Mouse (Mus musculus): ENCODE results near the gene Slc25a11.

The Slc25a11 gene

DNA sequence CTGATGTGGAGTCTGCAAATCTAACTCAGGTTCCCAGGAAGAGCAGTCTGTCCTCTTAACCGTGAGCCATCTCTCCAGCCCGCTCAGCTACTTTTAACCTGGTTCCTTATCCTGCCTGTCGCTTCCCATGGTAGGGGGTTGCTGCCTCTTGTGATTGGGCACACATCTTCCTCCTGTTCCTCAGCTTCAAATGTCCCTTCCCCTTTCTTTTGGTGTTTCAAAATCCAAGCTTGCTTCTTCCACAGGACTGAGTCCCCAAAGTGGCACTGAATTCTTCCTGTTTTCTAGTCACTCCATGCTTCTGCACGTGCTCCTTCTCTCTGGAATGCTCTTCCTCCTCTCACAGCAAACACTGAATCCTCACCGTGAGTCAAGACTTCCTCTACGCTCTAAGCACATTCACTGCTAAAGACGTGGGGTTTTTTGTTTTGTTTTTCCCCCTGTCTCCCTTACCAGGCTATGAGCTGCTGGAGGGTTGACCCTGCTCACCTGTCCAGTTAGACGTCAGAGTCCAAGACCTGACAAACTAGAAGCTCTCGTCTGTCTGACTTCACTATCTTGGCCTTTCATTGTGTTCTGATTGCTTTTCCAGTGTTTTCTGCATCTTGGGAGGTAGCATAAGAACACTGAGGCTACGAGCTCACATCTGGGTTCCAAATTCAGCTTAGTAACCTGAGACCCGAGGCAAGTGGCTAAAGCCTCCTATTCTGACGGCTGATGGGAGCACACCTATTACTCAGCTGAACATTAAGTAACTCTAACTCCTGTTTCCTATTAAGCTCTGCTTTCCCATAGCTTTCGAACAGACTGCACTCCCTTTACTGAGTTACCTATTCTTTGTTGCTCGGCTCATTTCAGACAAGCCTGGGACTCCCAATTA lies 20.2 kb upstream of the Slc25a11 start:
- DNase-seq, result no peak

DNA sequence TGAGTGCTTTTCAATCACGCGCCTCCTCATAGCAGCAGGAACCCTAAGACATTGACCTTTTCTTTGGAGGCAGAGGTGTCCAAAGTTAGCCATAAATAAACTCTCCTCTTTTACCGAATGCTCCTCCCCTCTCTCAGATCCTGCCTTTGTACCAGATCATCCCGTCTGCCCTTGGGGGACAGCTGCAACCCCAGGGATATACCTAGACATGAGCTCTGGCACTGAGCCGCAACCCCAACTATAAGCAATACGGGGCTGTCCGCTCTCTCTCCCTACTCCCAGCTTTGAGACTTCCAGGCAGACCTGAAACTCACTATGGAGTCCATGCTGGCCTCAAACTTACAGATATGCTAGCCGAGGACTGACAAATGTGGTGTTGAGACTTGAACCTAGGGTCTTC lies 19.4 kb upstream of the Slc25a11 start:
- no peak for DNase-seq

DNA sequence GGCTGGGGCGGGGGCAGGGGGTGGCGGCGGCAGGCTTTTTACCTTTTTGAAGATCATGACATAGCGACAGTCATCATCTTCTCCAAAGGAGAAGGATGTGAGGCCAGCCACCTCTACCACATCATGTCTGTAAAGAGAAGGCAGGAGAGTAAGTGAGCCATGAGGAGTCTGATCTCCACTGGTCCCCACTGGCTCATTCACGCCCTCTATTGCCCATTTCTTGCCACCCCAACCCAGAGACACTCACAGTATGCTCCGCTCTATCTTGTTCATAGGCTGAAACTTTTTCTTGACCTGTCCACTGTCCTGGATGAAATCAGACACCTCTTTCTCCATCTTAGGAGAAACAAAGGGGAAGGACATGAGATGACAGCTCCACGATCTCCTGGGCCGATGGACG lies 17.5 kb upstream of the Slc25a11 start:
- DNase-seq, result no peak

DNA sequence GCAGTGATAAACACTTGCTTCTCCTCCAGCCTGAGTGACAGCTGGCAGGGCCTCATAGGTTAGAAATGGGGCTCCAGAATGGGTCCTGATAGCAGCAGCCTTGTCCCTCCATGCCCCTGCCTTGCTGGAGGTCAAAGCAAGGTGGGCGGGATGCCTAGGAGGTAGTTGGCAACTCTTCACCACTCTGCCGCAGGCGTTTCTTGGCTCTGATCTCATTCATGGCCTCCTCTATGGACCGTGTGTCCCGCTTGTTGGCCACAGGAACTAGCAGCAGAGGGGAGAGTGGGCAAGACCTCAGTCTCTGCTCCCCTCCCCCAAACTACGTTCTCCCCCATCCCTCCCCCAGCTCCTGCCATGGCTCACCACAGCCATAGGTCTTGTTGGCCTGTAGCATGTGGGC lies 16.7 kb upstream of the Slc25a11 start:
- no peak for DNase-seq

DNA sequence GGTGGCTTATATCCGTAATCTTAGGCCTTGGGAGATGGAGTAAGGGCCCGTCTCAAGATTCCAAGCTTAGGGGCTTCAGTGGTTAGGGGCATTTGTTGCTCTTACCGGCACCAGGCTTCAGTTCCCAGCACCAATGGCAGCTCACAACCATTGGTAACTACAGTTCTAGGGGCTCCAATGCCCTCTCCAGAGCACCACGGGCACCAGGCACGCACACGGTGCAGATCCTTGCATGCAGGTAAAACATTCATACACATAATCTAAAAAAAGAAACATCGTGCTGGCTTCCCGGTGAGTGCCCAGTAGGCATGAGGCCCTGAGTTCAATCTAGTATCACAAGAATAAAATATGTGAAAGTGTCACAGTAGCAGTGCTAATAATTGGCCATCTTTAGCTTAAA lies 15.8 kb upstream of the Slc25a11 start:
- no peak for DNase-seq

DNA sequence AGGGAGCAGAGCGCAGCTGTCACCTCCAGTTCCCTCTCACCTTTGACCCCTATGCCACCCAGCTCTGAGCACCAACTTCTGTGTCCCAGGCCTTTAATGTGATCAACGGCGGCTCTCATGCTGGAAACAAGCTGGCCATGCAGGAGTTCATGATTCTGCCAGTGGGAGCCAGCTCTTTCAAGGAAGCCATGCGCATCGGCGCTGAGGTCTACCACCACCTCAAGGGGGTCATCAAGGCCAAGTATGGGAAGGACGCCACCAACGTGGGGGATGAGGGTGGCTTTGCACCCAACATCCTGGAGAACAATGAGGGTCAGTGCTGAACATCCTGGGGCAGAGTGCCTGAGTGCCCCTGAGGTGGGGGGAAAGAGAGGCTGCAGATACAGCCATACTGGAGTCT lies 13.3 kb upstream of the Slc25a11 start:
- no peak for DNase-seq

DNA sequence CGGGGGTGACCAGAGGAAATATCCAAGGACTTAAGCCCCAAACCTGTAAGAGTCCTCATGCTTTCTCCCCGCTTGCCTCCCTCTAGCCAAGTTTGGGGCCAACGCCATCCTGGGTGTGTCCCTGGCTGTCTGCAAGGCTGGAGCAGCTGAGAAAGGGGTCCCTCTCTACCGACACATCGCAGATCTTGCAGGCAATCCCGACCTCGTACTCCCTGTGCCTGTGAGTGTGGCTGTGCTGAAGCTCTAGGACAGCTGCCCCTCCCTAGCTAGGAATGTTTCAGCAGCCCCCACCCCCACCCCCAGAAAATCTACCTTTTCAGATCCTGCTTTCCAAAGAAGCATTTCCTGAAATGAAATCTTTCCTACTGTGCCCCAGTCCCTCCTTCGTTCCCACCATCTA lies 11.7 kb upstream of the Slc25a11 start:
- no peak for DNase-seq

DNA sequence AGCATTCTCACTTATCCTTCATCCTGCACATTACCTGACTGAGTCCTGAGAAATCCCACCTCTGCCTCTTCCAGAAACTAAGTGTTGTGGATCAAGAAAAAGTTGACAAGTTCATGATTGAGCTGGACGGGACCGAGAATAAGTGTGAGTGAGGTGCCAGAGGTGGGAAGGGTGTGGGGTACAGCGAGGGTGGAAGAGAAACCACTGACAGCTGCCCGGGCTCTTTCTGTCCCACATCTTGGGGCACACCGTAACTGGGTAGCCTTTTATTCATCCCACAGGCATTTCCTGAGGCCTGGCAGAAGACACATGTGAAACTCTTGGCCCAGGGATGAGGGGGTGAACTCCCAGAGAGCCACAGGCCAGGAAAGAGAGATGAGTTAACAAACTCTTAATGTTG lies 11.2 kb upstream of the Slc25a11 start:
- no peak for DNase-seq

DNA sequence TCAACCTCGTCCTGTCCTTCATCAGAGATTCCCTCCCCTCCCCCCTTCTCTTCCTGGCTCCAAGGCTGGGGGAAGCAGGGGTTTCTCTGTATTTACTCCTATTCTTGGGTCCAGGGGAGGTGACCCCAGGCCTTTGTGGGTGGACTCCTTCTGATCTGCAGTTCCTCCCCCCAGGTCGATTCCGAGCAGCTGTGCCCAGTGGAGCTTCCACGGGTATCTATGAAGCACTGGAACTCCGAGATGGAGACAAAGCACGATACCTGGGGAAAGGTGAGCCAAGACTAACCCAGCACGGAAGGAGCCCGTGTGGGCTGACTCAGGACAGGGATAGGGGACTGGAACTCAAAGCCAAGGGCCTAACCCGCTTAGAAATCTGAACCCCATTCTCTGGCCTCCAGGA lies 10.7 kb upstream of the Slc25a11 start:
- no peak for DNase-seq

DNA sequence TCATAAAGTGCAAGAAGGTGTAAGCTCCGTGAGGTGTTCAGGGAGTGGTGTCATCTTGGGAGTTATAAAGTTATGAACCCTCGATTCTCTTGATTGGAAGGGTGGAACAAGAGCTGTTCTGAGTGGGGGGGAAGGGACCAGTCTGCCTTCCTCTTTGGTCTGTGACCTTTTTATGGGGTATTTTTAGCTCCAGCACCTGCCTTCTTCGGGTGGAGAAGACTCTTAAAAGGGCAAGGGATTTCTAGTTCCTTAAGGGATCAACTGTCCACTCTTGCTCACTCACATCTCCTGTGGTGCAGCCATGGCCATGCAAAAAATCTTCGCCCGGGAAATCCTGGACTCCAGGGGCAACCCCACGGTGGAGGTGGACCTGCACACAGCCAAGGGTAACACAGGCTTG lies 10.3 kb upstream of the Slc25a11 start:
- no peak for DNase-seq

DNA sequence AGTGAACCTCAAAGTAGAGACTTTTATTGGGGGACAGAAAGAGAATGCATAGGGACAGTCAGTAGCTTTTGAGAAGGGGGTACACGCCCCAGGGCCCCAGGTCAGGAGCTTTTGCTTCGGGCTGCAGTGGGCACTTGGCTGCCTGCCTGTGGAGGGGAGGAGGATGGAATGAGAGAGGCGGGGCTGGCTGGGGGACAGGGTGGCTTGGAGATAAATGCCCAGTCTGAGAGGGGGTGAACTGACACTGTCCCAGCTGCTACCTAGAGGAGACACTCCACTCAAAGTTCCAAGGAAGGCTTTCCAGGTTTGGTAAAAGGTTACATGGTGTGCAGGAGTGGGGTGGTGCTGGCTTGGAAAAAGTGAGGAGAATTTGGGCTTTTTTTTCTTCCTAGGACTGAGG lies 9.7 kb upstream of the Slc25a11 start, which contains the start of gene Eno3:
Eno3 (plus strand) TSS at position 239 of the 400 bp plus-strand sequence.
- DNase-seq, result no peak

DNA sequence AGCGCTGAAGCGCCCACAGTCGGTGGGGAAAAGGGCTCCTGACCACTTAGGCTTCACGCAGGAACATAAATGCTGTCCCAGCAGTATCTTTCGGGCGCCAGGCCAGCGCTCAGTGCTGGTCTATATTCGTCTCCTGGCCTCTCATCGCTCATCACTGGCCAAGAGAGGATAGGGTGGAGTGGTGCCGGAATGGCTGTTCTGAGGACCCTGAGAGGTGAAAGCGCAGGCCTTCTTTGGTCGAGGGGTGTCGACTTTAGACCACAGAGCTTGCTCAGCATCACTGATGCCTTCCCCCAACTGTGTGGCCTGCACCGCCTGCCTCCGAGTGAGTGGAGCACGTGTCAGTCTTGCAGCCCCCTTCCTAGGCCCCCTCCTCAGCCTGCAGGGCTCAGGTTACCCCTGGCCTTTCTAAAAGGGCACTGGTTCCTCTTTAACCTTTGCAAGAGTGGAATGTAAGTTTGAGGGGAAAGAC lies 9.2 kb upstream of the Slc25a11 start:
- peak; percentile 67 for DNase-seq

DNA sequence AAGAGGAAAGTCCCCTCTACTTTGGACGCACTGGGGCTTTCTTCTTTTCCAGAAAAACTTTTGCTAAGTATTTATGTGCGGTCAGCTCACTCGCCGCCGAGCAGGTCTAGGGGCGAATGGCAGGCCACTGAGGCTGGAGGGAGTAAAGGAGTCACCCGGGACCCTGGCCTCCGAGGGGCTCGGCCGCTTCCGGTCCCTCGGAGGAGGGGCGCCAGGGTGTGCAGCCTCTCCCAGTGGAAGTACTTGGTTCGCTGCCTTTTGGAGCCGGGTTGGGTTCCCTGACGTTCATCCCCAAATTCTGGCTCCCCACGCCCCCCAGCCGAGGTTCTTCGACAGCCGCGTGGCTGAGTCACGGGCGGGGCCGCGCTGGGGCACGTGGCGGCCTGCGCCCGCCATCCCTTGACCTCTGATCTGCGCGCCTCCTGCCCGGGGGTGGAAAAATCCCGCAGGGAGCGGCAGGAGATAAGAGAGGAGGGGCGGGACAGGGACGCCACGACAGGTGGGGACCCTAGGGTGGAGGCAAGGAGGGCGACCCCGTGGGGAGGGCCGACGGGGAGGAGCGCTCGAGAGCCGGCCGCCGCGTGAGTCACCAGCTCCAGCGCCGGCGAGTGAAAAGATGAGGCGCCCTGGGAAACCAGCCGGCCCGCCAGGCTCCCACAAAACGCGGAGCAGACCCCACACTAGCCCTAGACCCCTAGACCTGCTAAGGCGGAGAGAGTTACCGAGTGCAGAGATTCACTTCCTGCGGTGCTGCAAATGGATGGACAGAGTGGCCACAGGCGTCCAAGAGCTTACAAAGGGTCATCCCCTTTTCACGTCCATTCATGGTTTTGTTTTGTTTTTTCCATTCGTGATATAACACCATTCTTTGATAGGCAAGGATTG lies 8.5 kb upstream of the Slc25a11 start:
- DNase-seq, result peak; percentile 67

DNA sequence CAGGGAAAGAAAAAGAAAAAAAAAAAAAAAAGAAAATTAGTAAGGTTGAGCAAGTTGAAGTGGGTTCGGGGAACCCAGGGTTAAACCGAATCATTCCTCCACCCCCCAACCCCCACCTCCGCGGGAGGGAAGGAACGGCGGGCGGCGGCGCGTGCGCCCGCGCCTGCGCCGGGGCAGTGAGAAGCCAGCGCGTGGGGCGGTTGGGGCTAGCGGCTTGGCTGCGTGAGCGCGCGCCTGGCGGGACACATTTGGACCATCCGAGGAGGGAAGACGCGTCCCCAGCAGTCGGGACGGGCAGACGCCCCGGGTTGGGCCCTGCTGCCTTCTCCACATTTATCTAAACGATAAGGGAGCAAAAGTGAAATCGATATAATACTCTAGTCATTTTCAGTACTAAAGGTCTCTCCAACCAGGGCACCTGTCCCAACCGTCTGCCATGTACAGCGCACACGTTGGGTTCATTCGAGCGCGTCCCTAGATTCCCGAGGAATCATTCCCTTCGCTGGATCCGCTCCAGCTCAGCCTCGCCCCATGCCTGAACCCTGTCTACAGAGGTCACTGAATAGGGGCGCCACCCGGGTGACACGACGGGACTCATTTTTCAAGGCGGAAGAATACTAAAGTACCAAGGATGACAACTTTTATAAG lies 7.8 kb upstream of the Slc25a11 start:
- peak; percentile 91 for DNase-seq

DNA sequence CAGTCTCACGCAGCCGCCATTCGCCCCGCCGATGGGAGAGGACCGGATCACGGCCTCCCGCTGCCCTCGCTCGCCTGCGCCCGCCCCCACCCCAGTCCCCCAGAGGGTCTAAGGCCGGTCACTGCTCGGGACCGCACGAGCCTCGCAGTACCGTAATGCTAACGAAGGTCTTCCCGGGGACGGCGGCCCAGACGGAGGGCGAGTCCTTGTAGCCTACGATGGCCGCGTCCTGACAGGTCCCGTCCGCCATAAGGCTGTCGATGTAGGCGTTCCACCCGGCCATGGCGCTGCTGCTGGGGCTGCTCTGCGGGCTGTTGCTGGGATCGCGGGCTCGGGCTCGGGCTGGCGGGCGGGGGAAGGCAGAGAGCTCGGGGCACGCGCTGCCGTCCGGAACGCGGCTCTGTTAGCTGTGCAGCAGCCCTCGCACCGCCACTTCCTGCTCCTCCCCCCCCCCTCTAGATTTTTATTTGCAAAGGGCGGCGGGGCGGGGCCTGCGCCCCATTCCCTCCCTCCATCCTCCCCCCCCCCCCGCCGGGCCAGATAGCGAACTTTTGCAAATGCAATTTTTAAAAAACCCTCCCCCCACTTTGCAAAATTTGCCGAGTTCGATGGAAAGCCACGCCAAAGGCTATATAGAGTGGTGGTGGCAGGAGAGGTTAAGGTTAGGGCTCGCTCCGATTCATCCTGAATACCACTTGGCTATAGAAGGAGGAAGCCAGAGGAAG lies 7.1 kb upstream of the Slc25a11 start, which contains the start of gene Pfn1:
Pfn1 (minus strand) TSS at position 447 of the 725 bp plus-strand sequence.
- DNase-seq, result peak; percentile 90

DNA sequence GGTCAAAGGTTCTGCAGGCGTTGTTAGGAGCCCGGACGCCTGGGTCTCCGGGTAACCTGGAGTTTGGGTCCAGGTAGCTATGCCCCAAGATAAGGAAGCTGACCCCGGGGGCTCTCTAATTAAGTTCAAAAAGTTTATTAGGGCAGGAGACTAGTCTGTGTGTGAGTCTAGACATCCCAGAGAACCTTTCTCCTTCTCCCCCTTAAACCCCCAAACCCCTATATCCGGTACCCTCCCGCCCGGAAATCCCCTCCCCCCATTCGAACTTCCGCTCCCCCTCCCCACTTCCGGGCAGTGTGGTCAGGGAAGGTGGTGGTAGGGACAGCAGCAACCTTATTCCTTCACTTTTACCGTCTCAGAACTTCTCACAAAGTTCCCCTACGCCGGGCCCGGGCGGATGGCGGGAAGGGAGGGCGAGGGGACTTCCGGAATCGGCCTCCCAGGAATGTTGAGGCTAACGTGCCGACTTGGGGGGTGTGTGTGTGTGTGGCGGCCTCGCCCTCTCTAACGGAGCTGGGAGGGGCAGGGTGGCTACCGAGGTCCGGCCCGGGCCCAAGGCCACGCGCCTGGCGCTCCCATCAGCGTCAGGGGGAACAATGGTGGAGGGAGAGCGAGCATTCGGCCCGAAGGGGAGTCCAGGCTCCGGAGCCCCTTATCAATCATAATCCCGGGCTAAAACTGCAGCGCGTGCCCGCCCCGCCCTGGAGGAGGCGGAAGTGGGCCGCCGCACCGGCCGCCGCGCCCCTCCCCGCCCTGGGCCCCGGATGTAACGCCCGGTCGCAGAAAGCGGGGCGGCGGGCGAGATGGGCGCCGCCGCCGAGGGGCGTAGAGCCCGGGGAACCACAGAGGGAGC lies 6.3 kb upstream of the Slc25a11 start:
- peak; percentile 78 for DNase-seq

DNA sequence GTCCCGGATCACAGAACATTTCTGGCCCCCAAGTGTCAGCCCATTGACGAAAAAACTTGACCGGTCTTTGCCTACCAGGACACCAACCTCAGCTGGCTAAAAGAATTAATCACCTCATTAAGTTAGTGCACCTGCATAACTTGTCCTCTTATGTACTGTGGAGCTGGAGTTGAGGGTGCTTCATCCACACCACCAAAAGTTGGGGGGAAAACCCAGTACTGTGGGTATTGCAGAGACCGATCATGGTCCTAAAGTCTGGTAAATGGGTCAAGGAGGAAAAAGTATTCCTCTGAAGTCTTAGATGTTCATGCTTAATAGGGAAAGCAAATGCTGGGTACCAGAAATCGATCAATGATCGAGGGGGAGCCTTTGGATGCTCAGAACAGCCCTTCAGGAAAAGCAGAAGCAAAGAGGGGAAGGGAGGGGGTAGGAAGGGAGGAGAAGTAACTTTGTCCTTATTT lies 5.6 kb upstream of the Slc25a11 start:
- DNase-seq, result no peak

DNA sequence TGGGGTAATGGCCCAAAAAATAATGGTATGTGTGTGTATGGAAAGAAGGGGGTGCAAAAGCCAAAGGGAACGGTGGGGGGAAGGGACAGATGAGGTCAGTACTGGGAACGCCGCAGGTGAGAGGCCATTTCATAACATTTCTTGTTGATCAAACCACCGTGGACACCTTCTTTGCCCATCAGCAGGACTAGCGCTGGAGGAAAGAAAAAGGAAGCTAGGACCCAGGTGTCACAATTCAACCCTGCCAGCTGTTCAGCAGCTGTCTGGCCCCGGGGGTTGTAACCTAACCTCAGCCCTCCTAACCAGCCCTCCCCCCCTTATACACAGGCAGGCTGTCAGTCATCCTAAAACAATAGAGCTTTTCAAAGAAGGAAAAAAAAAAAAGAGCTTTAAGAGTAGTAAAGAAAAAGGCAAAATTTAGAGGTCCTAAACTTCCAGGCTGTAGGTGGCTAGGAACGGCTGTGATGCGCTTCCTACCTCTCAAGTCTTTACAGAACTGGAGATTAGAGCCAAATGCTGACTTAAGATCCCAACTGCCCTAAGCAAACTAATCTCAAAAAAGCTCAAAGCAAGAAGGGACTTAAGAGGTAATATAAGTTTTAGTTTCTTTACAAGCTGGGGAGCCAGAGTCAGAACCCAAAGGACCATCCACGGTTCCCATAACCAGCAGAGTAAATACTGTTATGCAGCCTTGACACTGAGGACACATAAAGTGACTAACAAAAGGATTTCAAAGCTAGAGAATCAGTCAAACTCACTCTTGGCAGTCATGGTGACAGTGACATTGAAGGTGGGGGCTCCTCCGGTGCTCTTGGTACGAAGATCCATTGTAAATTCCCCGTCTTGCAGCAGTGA lies 5.0 kb upstream of the Slc25a11 start:
- no peak for DNase-seq

DNA sequence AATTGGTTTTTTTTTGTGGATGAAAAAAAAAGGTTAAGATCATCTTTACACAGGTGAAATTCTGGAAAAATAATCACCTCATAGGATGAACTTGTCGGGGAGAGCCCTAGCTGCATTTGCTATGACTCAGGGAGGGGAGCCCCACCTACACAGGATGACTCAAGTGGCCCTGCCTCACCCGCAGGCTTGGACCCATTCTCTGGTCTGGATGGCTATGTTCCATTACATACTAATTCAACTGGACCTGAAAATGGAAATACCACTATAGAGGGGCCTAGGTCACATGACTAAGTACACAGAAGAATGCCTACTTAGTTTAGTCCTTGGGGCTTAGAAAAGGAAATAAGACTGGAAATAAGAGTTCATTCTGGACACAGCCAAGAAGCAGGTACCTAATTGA lies 4.1 kb upstream of the Slc25a11 start:
- DNase-seq, result no peak
